Mouse (Mus musculus) intestine, postnatal 0 days (tissue): ENCODE results near the gene Plcl1. TPM values are rescaled to one million over a fixed set of nuclear protein-coding genes. Genes with fewer than 3 reads are reported as not detected.

Source experiments
- ATAC-seq: fragments of 200-750 bp; cut with Nextera tagmentation; 2 replicates; pipeline ENCODE4 v1.8.0; 2017; ENCODE audit warnings: mild to moderate bottlenecking, moderate TSS enrichment, moderate library complexity
- H3K27ac ChIP-seq: fragments of 300-500 bp; sonication (generic); 2 replicates; pipeline ENCODE4 v1.5.1; 2014; ENCODE audit warnings: mild to moderate bottlenecking, low read depth, low read length, moderate library complexity
- H3K27me3 ChIP-seq: fragments of 300-500 bp; sonication (generic); replicated peaks from 2 replicates; pipeline ENCODE4 v1.6.1; 2014; ENCODE audit warnings: low read length, mixed read lengths; ENCODE audit not compliant: control insufficient read depth, insufficient read depth
- H3K36me3 ChIP-seq: fragments of 300-500 bp; sonication (generic); 2 replicates; pipeline ENCODE4 v1.6.1; 2014; ENCODE audit warnings: mild to moderate bottlenecking, moderate library complexity; ENCODE audit not compliant: control insufficient read depth, insufficient read depth
- H3K4me1 ChIP-seq: fragments of 300-500 bp; sonication (generic); replicated peaks from 2 replicates; pipeline ENCODE4 v1.6.1; 2014; ENCODE audit warnings: antibody characterized with exemption, low read length, mixed read lengths; ENCODE audit not compliant: control insufficient read depth, insufficient read depth
- H3K4me2 ChIP-seq: fragments of 300-500 bp; sonication (generic); replicated peaks from 2 replicates; pipeline ENCODE4 v1.6.1; 2014; ENCODE audit warnings: low read depth, mild to moderate bottlenecking, moderate library complexity
- H3K4me3 ChIP-seq: fragments of 300-500 bp; sonication (generic); 2 replicates; pipeline ENCODE4 v1.5.1; 2014; ENCODE audit warnings: low read depth, low read length
- H3K9ac ChIP-seq: fragments of 300-500 bp; sonication (generic); 2 replicates; pipeline ENCODE4 v1.6.1; 2014; ENCODE audit warnings: mild to moderate bottlenecking, low read depth, low read length
- H3K9me3 ChIP-seq: fragments of 300-500 bp; sonication (generic); 2 replicates; pipeline ENCODE4 v1.6.1; 2016; ENCODE audit warnings: mixed run types; ENCODE audit not compliant: control insufficient read depth
- CTCF ChIP-seq: sonication (generic); IDR thresholded peaks from 2 replicates; pipeline ENCODE4 v1.5.1; 2016; ENCODE audit warnings: low read depth, mild to moderate bottlenecking, control low read depth, antibody characterized with exemption, moderate library complexity
- WGBS: fragments of 180-500 bp; shearing (Covaris S2); extraction: QIAGEN DNeasy Blood & Tissue Kit; methylation state at CpG from one replicate; pipeline ENCODE4 v1.1.7; 2014; 5-methylcytosine and 5-hydroxymethylcytosine counted together
- polyA plus RNA-seq: library from polyadenylated mRNA; unstranded; fragments of >200 nt; fragmentation: Nextera tagmentation; extraction: Ambion mirVana; gene quantifications from 2 replicates; pipeline ENCODE4 v1.2.1, GENCODE M21; 2015

Gene Plcl1
- polyA plus RNA-seq, 1 experiment from 2014 or later = 1.1 TPM

- ATAC-seq = no peak
- WGBS = 61% methylated on average over 6 of the region's 6 CpGs
Measured at GRCm38 (mm10) chr1:55792817-55793216, 387.1 kb downstream of the Plcl1 start.

More at GRCm38 (mm10) chr1:55792817-55793216, 387.1 kb downstream of the Plcl1 start:
- Histone ChIP-seq H3K9me3 (no peaks in the 10 kb centered on the region), H3K27ac (no peak overlapping the region), H3K36me3 (no peaks in the 10 kb centered on the region), H3K4me1 (no peaks in the 10 kb centered on the region), H3K27me3 (no peaks in the 10 kb centered on the region), H3K9ac (no peak overlapping the region), H3K4me2 (no peak overlapping the region), H3K4me3 (no peak overlapping the region)
- TF ChIP-seq CTCF = no peak

Other genes starting within 250 kb of the Plcl1 start
- 2.8 and 3.4 TPM in 2 replicates for gene Rftn2, start 179.1 kb upstream of the Plcl1 start, polyA plus RNA-seq
- gene Mars2, start 168.7 kb upstream of the Plcl1 start, polyA plus RNA-seq = 1.7 and 1.9 TPM in 2 replicates
- gene Boll, start 42.5 kb upstream of the Plcl1 start, polyA plus RNA-seq = 0.10 and 0.18 TPM in 2 replicates